Mouse (Mus musculus) adrenal gland, postnatal 36 days (tissue): ENCODE data around the gene Gm39566. TPM values are rescaled to one million over a fixed set of nuclear protein-coding genes. Genes with fewer than 3 reads are reported as not detected.
A peak's percentile ranks its signal among the peaks of the same experiment; 100 is the strongest.
"Not testable (repeated sequence)": the region's sequence is repeated elsewhere in the genome, so short reads cannot be mapped to it uniquely, and the experiment has no call there.

Experiments used
- DNase-seq, 2 experiments: peaks; one replicate each; pipeline ENCODE4 v3.0.0; 2021; ENCODE audit warnings: mixed read lengths in 1 of 2
- long read RNA-seq, 2 experiments: library from polyadenylated mRNA; stranded (forward); transcript quantifications; one replicate each; pipeline ENCODE4 v2.0.0; 2021; ENCODE audit warnings: borderline sequencing depth in 2 of 2
- total RNA-seq, 2 experiments: library from RNA; stranded (reverse); gene quantifications; 2 replicates each; pipeline ENCODE4 v1.2.3; 2021

The Gm39566 gene
- total RNA-seq = not detected
- long read RNA-seq, experiment 1 = 0 reads
- long read RNA-seq, experiment 2 = 0 reads

DNA sequence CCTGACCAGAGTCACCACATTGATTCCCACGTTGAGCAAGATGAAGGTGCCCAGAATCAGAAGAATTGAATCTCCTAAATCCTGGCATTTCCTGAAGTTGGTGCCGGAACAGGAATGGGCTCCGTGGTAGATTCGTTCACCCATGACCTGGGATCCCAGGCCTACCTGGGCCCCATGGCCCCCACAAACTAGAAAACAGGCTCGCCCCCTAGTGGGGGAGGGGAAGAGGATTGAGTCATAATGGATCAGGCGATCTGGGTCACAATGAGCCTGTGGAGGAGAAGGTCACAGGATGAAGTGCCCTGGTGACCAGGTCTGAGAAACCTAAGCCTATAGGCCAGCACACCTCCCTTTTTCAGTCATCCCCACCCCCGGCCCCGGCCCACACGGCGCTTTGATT is at the start of gene Gm39566:
Gene Gm39566 (minus strand): TSS at position 144 of the 400 bp plus-strand sequence.
- DNase-seq = no peak

GRCm38 (mm10) chr11:69864138-69864860 is 49.2 kb upstream of the Gm39566 start:
- DNase-seq = no peak

DNA sequence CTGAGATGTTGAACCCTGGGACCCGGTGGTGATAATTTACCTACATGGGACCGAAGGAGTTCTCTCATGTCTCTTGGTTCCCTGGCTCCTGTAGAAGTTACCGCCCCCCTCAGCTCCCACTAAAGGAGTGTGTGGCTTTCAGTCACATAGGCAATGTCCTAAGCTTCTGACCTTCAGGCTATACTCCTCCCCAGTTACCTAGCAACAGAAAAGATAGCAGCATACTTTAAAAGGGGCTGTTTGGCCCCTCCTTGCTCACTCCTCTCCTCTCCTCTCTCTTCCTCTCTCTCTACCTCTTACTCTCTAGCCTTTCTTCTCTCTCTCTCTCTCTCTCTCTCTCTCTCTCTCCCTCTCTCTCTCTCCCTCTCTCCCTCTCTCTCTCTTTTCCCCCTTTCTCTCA is 48.6 kb upstream of the Gm39566 start:
- DNase-seq = not testable (repeated sequence)

DNA sequence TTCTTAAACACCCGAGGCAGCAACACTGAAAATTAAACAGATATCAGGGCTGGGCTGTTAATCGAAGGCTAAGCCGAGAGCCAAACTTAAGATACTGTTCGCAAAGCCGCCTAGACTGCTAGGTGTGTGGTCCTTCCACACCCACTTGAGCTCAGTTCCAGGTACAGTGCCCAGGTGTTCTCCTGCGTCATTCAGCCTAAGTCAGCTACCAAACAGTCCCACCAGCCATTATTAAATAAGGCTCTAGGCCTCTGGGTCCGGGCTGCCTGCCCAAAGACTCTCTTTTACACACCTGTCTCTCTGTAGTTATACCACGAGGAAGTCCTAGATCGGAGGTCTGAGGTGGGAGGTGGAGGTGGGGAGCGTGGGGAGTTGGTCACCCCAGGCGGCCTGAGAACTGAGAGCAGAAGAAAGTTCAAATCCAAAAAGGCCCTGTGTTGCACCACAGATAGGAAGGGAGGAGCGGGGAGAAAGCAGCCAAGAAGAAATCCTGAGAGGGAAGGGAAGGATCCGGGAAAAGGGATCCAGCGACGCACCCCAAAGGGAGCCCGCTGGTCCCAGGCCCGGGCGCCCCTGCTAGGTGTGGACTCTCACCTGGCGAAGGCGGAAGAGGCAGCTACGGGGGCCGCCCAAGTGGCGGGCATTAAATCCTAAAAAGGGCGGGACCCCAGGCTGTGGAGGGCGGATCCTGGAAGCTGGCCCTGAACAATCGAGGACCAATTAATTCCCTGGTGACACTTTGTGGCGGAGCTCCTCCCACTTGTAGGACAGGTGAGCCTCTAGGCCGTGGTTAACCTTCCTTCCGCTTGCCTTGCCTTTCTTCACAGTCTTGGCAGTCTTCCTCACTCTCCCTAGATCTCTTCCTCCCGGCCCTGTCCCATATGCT is 43.3 kb upstream of the Gm39566 start, which contains the start of gene Tnk1:
Gene Tnk1 (minus strand): TSS at position 618 of the 886 bp plus-strand sequence.
- no peak for DNase-seq

- peak; percentile 38 to 77 for DNase-seq
Observed at GRCm38 (mm10) chr11:69855347-69855746, 40.2 kb upstream of the Gm39566 start.

DNA sequence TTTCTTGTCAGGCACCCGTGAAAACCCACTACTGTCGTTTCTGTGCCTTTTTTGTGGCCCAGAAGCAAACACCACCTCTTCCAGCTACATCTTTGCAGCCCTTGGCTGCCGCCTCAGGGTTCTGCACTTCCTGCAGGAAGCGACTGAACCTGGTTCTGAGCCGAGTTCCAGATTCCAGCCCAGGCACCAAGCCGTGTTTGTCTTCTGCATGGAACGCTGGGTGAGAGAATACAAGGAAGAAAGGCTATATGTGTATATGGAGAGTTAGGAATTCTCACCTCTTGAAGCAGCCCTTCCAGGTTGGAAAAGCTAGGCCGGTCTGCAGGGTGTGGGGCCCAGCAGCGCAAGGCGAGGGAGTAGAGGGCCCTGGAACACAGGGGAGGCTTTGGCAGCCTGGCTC is 39.6 kb upstream of the Gm39566 start:
- DNase-seq = no peak

DNA sequence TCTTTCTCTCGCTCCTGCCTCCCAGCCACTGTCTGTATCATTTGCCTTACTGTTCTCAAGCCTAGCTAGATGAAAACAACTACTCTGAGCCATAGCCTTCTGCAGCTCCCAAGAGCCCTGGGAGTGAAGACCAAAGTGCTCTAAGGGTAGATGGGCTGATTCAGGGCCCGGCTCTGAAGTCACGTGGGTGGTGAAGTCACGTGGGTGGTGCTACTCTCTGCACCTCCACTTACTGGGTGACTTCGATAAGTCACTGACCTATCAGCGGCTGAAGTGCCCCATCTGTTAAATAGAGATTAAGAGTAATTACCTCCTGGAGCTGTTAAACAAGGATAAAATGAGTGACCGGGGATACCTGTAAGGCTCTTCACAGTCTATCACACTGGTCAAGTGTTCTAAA is 38.9 kb upstream of the Gm39566 start:
- peak; percentile 44 to 52 for DNase-seq

DNA sequence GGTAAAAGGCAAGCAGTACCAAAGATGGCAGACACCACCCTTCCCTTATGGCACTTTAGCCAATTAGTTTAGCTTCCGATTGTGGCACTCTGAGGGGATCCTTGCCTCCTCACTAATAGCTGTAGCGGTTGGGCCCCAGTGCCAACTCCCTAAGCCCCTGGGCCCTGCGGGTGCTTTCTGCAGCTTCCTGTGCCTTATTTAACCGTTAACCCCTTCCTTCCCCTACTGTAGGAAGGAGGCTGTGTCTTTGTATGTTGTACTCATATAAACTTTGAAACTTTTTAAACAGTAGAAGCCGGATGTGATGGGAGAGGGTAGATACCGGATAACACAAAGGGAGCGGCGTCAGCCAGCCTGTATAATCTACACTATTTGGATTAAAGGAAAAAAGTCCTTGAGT is 35.7 kb upstream of the Gm39566 start:
- DNase-seq = no peak

- DNase-seq = peak; percentile 22 to 32
Observed at GRCm38 (mm10) chr11:69849884-69850283, 34.8 kb upstream of the Gm39566 start.

DNA sequence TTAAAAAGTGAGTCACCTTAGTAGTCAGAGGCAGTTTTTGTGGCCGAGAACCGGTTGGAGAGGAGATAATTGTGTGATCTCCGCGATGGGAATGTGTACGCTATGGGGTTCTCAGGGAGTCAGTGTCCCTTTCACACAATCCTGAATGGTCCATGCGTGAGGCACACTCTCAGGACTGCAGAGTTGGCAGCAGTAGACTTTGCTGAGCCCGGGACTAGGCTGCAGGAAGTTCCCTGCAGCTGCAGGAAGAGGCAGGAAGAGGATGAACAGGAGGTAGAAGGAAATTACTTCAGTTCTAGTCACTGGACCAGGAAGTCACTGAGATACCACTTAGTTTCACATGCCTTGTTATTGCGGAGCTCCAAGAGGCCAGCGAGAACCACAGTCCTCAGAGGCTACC is 34.0 kb upstream of the Gm39566 start:
- DNase-seq = no peak

DNA sequence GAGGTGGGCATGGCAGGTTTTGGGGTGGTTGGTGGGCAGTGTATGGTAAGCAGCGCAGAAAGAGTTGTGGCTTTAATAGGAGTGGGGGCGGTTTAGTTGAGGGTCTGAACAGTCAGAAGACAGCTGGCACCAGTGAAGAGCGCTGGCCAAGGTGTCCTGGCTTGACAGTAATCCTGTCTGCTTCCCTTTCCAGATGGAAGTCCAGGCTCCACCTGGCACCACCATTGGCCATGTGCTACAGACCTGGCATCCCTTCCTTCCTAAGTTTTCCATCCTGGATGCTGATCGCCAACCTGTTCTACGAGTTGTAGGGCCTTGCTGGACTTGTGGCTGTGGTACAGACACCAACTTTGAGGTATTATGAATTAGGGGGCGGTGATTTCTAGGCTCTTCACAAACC is 32.9 kb upstream of the Gm39566 start:
- DNase-seq = no peak

GRCm38 (mm10) chr11:69846738-69847688 is 31.9 kb upstream of the Gm39566 start:
- peak; percentile 31 to 38 for DNase-seq

DNA sequence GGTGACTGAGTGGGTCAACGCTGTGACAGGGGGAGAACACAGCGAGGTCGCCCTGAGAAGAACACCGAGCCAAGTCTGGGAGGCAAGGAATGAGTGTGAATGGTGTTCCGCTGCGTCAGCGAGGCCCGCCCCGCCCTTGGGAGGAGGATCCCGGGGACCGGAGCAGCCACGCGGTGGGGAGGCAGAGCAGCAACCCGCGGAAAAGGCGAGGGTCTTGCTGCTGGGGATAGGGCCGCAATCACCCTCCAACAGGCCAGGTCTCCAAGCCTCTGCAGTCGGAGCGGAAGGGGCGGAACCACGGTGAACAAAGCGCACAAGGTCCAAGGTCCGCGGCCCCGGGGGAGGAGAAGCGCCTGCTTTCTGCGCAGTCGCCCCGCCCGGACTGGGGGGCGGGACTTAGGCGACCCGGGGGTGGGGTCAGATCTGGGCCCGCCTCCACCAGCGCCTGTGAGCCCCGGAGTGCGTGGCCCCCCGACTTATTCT is 31.1 kb upstream of the Gm39566 start, which contains the start of gene Plscr3:
Gene Plscr3 (plus strand): TSS at position 179 of the 483 bp plus-strand sequence.
- peak; percentile 93 to 97 for DNase-seq

DNA sequence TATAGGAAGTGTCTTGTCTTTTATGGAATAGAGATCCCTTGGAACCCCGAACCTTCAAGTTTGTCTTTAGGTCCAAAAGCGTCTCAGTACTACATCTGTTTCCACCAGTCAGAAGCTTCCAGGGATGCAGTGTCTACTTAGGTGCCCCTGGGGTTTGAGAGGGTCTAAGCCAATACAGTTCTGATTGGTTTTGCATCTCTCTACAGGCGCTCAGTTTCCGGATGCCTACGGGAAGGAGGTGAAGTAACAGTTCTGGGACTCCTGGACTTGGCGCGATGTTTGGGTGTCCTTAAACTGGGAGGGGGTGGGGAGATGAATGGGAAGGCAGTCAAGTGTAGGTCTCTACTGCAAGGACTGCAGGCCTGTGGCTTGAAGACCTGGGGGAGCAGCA is 23.6 kb upstream of the Gm39566 start:
- DNase-seq = peak in 1 of 2 experiments; percentile 37

GRCm38 (mm10) chr11:69837952-69838713 is 23.0 kb upstream of the Gm39566 start, which contains the start of gene Tmem256:
Gene Tmem256 (plus strand): TSS chr11:69838514.
- DNase-seq = peak; percentile 93 to 95

DNA sequence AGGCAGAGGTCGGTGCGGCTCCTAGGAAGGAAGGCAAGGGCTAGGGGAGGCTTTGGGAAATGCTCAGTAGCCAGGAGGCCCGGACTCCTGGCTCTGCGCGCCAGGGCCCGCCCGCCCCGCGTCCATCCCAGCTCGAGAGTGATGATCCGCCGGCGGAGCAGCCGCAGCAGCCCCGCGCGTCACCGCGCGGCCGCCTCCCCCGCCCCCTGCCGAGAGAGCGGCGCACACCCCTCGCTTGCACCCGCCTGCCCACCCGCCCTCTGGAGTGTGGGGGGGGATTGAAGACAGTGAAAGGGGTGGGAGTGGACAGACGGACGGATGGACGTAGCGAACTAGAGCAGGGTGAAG is 22.5 kb upstream of the Gm39566 start, which contains the start of gene Nlgn2:
Gene Nlgn2 (minus strand): TSS at position 181 of the 348 bp plus-strand sequence.
- peak; percentile 67 to 82 for DNase-seq

DNA sequence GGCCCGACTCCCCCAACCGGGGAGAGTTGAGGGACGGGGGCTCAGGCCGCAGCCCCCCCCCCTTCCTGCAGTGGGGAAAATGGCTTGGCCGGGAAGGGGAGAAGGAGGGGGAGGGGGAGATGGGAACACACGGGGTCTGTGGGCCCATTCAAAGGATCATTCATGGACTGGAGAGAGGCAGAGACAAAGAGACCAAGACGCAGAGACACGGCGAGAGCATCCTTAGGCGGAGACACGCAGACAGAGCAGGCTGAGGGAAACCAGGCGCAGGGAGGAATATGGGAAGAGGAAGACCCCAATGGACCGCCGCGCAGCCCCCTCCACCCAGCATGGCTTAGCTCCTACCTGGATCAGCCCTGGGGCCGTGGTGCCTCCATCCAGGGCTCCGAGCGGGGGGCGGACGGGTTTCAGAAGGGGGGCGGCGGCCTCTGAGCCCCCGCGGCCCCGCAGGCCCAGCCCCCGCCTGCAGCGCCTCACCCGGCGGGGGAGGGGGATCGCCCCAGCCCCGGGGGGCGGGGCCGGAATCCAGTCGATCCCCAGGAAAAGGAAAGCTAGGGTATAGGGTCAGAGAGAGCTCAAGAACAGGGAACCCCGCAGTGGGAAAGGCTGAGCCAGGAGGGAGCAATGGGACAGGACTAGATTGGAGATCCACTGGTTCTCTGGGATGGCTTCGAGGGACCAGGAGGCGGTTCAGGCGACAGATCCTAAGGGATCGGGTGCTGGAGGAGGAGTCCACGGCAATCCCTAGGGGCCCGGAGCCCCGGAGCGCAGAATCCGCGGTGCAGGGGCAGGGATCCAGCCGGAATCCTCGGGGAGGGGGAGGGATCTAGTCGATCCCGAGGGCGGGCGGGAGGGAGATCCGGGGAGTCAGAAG is 21.8 kb upstream of the Gm39566 start:
- DNase-seq = peak; percentile 20 to 64

- no peak for DNase-seq
Observed at GRCm38 (mm10) chr11:69835966-69836335, 20.9 kb upstream of the Gm39566 start.

DNA sequence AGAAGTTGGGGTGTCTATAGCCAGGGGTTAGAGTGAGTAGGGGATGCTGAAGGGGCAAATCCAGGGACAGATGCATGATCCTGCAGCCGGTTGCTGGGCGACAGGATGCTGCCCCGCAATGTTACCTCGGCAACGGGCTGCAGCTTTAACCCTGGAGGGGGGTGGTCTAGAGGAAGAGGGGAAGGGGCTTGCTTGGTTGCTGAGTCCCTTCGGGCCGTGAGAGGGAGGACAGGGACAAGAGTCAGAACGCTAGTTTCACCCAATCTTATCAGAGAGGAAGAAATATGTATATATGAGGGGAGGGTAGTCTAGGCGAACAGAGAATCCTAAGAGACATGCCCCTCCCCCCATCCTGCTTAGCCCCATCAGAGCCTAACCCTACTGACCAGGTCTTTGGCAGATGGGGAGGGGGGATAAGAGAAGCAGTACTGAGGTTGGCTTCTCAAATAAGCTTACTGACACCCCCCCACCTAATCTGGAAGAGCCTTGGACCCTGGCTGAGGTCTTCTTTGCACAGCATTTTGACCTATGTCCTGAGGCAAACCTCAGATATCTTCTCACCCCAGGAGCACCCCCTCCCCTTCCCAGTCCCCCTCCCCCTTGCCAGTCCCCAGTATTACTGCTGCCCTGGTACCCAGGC is 20.3 kb upstream of the Gm39566 start:
- DNase-seq = no peak
